Mouse (Mus musculus): Measurements from ENCODE around the gene Cog1.
"Not testable (repeated sequence)": the region's sequence is repeated elsewhere in the genome, so short reads cannot be mapped to it uniquely, and the experiment has no call there.

Cog1 gene

DNA sequence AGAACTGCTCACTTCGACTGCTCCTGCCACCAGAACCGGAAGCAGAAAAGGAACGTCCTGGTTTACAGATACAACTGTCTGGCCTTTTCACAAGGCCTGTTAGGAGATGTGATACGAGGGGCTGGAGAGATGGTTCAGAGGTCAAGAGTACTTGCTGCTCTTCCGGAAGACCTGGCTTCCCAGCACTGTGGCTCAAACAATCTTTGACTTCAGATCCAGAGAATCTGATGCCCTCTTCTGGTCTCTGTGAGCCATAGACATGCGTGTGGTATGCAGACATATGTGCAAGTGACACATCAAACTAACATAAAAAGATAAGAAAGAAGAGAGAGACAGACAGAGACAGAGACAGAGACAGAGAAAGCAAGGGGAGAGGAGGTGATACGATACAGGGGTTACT is 16.7 kb upstream of the Cog1 start:
- no peak for DNase-seq

DNA sequence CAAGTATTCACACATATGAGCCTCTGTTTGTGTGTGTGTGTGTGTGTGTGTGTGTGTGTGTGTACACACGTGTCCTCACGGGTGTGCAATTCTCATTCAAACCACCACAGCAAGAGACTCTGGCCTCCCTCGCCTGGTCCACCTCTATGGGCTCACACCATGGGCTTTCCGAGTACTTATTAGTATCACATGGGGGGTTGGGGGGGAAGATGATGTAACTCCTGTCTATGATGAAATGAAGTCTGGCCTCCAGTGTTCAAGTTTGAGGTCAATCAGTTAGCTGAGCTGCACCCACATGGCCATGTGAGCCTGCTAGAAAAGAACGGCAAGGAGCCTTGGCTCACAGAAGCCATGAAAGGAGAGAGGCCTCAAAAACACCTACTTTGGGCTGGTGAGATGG is 15.6 kb upstream of the Cog1 start:
- no peak for DNase-seq

DNA sequence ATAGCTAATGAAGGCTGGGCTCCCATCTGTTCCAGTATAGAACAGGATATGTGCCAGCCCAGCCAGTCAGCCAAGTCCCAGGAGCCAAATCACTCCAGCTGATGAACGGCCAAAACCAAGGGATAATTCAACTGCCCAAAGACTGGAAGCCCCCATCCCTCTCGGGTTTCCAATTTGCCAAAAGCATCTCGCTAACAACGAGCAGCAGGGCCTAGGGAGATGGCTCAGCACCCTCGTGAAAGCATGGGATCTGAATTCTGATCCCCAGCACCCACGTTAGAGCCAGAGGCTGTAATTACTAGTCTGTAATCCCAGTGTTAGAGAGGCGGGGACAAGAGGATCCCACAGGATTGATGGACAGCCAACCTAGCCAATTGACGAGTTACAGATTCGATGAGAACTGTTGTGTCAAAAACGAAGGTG is 14.3 kb upstream of the Cog1 start:
- no peak for DNase-seq

DNA sequence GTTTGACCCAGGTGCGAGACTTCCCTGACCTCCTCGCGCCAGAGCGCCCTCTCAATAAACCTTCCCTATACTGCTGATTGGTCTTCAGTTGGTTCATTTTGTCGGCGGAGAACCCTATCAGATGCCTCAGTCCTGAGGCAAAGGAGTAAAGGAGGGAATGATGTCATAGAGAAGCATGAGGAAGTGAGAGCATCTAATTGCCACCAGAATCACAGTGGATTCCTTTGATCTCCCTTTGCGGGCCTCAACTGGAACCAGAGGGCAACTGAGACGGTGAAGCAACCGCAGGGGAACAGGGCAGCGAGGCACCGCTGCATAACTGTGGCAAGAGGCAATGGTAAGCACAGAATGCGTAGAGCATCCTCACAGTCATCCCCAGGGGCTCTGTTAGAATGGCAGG is 10.3 kb upstream of the Cog1 start:
- DNase-seq = no peak

DNA sequence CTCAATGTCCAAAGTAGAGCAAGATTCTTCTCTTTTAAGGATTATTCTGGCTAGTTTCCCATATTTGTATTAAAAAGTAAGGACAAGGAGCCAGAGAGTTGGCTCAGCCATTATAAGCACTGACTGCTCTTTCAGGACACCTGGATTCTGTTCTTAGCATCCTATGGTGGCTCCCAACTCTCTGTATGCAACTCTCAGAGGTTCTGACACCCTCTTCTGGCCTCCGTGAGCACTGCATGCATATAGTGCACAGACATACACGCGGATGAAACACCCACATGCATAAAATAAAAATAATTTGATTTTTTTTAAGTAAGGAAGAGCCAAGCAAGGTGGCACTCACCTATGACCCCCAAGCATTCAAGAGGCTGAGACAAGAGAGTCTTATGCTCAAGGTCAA is 3.8 kb upstream of the Cog1 start:
- DNase-seq = no peak

DNA sequence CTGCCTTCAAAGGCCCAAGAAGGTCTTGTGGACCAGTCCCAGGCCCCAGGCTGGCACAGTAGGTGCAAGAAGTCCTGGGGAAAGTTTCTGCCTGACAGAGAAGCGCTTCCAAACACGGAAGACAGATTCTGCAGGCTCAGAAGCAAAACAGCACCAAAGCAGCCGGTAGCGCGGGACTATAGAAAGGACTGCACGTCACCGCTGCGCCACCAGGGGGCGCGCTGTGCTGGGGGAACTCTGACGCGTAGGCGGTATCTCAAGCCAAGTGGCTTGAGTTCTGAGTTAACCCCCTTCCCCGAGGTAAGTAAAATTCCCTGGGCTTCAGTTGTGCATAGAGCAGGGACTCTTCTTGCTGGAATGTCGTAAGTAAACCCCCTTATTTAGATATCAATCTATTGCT is 817 bp upstream of the Cog1 start:
- peak; percentile 81 for DNase-seq

DNA sequence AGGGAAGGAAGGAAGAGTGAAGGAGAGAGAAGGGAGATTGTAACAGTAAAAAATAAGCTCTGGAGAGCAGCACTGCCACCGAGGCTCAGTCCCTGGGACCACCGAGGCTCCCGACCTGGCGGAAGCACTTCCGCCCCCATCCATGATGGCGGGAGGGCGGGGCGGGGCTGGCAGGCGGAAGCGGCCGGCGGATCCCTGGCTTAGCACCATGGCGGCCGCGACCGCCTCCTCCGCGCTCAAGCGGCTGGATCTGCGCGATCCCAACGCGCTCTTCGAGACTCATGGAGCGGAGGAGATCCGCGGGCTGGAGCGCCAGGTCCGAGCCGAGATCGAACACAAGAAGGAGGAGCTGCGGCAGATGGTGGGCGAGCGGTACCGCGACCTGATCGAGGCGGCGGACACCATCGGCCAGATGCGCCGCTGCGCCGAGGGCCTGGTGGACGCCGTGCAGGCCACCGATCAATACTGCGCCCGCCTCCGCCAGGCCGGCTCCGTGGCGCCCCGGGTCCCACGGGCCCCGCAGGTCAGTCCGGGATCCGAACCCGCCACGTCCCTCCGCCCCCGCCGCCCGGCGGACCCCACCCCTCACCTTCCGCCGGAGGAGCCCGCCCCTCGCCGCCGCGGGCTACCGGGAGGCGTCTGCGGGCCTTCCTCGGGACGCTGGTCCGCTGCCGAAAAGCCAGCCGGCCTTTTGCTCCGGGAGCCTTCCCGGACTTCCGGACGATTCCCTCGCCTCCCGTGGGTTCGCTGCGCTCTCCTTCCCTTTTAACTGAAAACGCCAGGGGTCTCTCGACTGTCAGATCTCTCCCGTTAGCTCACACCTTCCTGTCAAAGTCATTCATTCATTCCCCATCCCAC is 613 bp downstream of the Cog1 start, which contains the start of gene Slc39a11:
Gene Slc39a11, minus strand, starts transcription at position 727 of the 858 bp plus-strand sequence.
- DNase-seq = peak; percentile 65

DNA sequence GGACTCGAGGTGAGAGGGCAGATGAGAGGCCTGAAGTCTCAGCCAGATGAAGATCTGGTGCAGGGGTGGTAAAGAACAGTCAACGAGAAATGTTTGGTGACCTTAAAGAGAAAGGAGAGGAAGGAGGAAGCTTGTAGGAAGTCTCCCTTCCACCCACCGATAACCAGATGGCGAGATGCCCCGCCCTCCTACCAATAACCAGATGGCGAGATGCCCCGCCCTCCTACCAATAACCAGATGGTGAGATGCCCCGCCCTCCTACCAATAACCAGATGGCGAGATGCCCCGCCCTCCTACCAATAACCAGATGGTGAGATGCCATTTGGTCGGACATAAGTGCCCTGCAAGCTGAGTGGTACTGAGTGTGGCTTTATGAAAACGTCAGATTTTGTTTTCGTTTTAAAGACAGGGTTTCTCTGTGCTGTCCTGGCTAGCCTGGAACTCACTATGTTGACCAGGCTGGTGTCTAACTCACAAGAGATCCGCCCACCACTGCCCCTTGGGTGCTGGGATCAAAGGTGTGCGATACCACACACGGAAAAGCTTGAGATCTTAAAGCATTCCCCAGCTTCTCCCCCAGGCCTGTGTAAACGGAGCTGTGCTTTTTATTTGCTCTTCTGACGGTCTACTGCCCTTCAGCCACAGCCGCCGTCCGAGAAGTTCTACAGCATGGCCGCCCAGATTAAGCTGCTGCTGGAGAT is 2.4 kb downstream of the Cog1 start:
- no peak for DNase-seq

DNA sequence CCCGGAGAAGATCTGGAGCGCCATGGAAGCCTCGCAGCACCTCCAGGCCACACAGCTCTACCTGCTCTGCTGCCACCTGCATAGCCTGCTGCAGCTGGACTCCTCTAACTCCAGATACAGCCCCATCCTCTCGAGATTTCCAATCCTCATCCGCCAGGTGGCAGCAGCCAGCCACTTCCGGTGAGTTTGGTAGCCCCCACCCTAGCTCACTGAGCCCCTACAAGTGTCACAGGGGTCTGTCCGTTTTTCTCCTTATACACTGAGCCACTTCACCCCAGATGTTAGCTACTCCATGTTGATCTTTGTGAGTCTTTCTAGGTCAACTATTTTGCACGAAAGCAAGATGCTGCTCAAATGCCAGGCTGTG is 2.9 kb downstream of the Cog1 start:
- DNase-seq = peak; percentile 41

DNA sequence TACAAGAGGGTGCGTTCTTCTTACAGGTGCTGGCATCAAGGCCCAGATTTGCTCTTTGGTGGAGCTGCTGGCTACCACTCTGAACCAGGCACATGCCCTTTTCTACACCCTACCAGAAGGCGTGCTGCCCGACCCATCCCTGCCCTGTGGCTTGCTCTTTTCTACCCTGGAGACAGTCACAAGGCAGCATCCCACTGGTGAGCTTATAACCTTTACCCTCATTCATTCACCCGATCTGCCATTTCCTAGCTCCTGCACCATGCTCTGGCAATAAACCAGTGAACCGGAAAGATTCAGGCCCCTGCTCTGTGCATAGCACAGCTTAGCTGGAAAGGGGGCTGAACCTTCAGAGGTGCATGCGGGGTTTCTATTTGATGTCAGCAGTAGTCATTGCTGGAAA is 3.5 kb downstream of the Cog1 start:
- no peak for DNase-seq

DNA sequence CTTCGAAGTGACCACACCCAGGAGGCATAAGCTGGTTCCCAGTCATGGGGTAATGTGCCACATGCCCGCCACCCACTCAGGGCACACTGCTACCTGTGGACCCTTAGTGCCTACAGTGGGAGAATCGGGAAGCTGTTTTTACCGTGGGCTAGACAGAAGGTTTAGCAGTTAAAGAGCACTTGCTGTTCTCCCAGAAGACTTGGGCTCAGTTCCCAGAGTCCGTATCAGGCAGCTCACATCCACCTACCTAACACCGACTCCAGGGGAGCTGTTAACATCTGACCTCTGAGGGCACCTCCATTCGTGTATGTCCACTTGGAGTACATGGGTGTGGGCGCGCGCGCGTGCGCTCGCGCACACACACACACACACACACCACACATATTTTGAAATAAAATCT is 5.1 kb downstream of the Cog1 start:
- no peak for DNase-seq

DNA sequence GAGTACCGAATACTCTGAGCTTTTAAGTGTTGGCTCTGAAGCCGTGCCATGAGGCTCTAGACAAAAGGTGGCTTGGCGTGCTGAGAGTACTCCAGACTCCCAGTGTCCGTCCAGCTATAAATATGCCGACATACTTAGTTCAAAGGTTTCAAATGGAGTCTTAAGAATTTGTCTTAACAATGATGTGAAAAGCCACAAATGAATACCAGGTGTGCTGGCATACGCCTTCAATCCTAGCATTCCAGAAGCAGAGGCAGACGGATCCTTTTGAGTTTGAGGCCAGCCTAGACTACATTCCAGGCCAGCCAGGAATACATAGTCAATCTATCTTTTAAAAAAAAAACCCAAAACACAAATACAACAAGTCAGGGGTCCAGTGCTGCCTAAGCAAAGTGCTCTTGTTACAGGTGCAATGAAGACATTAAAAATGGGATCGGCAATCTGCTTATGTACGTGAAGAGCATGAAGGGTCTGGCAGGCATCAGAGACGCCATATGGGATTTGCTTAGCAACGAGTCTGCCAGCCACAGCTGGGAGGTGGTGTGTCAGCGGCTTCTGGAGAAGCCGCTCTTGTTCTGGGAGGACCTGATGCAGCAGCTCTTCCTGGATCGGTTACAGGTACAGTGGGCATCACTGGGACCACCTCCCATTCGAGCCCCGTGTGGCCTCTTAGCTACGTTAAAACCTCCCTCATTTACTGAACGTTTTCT is 5.7 kb downstream of the Cog1 start:
- peak; percentile 39 for DNase-seq

DNA sequence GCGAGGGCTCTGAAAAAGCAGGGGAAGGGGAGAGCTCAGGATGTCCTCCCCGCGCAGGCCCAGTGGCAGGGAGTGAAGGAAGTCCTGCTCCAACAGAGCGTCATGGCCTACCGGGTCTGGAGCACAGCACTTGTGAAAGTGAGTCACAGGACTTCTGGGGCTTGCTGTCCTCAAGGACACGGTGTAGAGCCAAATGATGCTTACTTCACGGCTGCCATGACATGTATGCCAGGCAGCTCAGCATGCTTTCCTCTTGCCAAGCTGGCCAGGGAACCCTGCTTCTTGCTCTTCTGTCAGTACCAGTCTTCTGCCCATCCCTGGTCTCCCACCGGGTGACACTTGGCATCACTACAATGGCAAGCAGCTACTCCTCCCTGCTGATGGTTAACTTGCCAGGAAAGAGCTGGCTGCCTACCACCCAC is 7.6 kb downstream of the Cog1 start:
- no peak for DNase-seq

DNA sequence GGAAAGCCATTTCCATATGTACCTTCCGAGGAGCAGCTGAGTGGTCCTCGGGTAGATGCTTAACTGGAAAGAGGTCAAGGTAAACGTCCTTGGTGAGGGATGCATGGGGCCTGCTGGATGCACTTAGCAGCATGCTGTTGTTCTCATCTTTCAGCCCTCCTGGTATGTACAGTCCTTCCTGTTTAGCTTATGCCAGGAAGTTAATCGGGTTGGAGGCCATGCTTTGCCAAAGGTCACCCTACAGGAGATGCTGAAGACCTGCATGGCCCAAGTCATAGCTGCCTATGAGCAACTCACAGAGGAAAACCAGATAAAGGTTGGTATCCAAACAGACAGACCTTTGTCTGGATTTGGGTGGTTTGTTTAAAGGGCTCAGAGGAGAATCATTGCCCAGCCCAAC is 8.3 kb downstream of the Cog1 start:
- no peak for DNase-seq

DNA sequence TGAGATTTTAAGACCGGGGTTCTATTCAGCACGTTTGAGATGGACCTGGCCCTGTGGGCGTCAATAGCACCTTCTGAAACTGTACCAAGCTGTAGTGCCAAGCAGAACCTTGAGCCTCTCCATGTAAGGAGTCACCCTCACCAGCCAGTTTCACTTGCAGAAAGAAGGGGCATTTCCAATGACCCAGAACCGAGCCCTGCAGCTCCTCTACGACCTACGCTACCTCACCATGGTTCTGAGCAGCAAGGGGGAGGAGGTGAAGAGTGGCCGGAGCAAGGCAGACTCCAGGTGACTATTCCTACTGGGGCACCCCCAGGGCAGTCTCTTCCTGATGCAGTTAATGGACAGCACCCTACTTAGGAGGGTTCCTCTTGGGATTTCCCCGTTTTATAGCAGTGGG is 9.3 kb downstream of the Cog1 start:
- no peak for DNase-seq

DNA sequence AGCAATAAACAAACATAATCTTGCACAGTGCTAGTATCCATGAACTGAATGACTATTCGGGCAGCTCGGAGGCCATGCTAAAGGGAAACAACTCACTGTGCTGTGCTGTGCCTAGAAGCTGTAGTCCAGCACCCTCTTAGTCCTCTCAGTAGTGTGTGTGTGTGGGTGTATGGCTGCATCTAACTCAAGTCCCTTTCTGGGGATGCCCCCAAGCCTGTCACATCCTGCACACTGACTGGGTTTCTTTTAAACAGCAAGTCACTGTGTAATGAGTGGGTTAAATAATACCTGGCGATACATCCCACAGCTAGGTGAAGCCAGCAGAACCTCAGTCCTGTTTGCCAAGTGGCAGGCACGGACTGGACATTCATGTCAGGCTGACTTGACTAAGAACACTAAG is 9.8 kb downstream of the Cog1 start:
- DNase-seq = no peak

DNA sequence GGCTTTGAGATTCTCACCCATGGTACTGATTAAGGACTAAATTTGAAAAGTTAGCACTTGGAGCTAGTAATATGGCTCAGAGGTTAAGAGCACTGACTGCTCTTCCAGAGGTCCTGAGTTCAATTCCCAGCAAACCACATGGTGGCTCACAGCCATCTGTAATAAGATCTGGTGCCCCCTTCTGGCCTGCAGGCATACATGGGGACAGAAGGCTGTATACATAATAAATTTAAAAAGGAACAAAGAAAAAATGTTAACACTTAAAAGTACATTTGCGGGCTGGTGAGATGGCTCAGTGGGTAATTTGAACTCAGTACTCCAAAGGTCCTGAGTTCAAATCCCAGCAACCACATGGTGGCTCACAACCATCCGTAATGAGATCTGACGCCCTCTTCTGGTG is 11.2 kb downstream of the Cog1 start:
- DNase-seq = not testable (repeated sequence)

DNA sequence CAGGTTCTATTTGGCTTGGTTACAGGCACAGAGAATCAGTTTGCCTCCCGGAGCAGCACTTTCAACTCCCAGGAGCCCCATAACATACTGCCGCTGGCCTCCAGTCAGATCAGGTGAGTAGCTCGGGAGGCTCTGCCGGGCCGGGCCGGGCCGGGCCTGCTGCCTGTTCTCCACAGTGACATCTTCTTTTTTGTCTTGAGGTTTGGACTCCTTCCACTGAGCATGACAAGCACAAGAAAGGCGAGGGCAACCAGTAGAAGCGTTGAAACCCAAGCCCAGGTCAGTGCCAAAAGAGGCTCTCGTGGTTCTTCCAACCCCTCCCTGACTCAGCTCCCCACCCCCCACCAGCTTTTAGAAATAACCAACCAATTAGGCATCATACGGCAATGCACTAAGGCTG is 12.0 kb downstream of the Cog1 start:
- no peak for DNase-seq

DNA sequence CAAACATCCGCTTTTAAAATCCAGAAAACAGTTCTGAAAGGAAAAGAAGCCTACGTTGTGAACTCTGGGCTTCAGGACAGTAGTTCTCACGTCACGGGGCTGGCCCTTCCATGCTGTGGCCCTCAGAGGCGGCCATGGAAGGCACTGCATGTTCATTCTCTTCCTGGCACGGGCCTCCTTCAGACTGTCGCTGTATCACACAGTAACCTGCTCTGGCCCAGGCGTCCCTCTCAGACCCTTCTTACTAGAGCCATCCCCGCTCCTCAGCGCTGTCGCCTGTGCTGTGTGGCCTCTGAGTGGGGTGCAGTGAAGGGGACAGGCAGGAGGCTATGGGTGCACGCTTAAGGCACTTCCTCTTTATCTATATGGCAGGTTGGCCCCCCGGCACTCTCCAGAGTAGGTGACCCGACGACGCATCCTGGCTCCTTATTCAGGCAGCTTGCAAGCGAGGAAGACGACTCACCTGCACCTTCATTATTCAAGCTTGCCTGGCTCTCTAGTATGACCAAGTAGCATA is 12.9 kb downstream of the Cog1 start:
- DNase-seq = no peak

DNA sequence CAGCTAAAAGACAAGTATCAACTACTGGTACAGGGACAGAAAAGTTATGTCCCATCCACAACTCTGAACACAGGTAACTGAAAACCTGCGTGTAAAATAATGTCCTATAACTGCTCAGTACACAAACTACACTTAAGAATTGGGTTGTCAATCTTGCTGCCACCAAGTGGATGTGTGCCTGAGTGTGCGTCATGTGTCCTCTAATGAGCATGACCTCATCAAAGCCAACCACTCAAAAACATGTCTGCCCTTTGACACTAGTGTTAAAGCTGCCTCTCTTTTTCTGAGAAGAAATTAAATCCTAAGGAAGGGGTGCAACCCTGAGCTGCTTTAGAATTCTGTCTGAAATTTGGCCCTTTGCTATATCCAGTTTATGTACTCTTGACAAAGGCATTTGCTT is 15.3 kb downstream of the Cog1 start:
- DNase-seq = peak; percentile 44

DNA sequence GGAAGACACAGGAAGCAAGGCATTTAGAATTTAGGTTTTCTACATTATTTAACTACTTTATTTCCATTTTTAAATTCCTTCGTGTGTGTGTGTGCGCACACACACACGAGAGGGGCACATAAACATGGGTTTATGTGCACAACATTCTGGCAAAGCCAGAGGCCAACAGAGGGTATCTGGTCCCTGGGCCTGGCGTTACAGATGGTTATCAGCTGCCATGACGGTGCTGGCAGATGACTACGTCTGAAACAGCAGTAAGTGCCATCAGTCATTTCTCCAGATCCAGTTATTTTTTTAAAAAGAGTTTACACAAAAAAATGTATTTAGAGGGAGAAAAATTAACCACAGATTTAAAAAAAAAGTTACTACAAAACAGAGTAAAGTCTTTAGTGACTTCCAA is 17.2 kb downstream of the Cog1 start:
- no peak for DNase-seq

DNA sequence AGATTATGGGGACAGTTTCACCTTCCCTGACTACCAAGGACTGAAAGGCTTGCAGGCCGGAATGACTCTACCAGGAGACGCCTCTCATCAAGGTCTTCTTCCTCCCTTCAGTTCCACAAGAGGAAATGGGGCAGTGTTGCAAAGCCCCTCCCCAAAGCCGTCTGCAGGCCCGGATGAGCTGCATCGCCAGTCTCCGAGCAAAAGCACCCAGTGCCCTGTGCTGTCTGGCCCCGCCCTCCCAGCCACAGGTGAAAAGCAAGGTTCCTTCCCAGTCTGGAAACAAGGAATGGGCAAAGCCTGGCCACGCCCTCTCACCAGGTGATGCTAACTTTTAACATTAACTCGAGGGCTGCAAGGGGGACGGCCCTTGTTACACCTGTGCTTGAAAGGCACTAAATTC is 17.7 kb downstream of the Cog1 start:
- DNase-seq = peak; percentile 46

DNA sequence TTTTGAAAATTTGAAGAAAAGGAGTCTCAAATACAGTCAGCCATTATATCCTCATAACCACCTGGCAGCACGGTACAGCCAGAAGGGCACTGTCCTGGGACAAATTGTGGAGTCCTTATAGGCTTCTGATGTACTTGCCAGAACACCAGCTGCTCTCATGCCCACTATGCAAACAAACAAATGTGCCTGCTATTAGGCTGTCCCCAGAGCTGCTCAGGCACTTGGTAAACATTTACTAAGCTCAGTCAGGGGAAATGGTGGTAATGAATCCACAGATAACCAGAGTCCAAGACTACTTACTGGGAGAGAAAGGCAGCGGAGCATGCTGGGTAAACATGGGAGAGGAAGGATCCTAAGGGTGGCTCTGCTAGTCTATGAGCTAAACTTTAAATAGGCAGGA is 18.2 kb downstream of the Cog1 start:
- DNase-seq = peak; percentile 26

DNA sequence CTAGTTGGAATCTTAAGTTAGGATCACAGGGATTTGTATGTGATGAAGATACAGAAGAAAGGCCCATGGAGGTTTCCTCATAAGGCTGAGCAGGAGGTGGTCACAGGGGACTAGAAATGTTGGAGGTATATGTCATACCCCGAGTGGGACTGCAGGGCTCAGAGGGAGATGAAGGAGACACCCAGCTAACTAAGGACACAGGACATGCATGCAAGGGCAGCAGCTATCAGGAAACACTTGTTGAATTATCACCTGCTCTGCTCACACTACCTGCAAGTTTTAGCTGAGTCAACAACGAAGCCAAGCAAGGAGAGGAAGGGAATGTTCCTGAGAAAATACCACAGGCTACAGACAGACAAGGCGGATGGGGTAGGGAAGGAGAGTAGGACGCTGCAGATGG is 18.7 kb downstream of the Cog1 start:
- DNase-seq = peak; percentile 17

Measured in lung, postnatal 36 days (tissue).